Mouse (Mus musculus) midbrain, embryonic 12.5 days (tissue): ENCODE results near the gene Tnc. TPM values are rescaled to one million over a fixed set of nuclear protein-coding genes. Genes with fewer than 3 reads are reported as not detected.

Experiments used
- ATAC-seq: fragments of 200-750 bp; cut with Nextera tagmentation; 2 replicates; pipeline ENCODE4 v1.8.0; 2017; ENCODE audit warnings: low read depth, moderate TSS enrichment, moderate library complexity; ENCODE audit not compliant: low FRiP score
- H3K27ac ChIP-seq: fragments of 300-500 bp; sonication (generic); replicated peaks from 2 replicates; pipeline ENCODE4 v1.5.1; 2016; ENCODE audit warnings: mild to moderate bottlenecking
- H3K27me3 ChIP-seq: fragments of 300-500 bp; sonication (generic); 2 replicates; pipeline ENCODE4 v1.6.1; 2016; ENCODE audit warnings: mild to moderate bottlenecking
- H3K36me3 ChIP-seq: fragments of 300-500 bp; sonication (generic); 2 replicates; pipeline ENCODE4 v1.6.1; 2016
- H3K4me1 ChIP-seq: fragments of 300-500 bp; sonication (generic); 2 replicates; pipeline ENCODE4 v1.6.1; 2016
- H3K4me2 ChIP-seq: fragments of 300-500 bp; sonication (generic); replicated peaks from 2 replicates; pipeline ENCODE4 v1.6.1; 2016; ENCODE audit warnings: mild to moderate bottlenecking, moderate library complexity
- H3K4me3 ChIP-seq: fragments of 300-500 bp; sonication (generic); 2 replicates; pipeline ENCODE4 v1.5.1; 2016; ENCODE audit warnings: mild to moderate bottlenecking
- H3K9ac ChIP-seq: fragments of 300-500 bp; sonication (generic); replicated peaks from 2 replicates; pipeline ENCODE4 v1.6.1; 2016; ENCODE audit warnings: mild to moderate bottlenecking, moderate library complexity
- H3K9me3 ChIP-seq: fragments of 300-500 bp; sonication (generic); 2 replicates; pipeline ENCODE4 v1.6.1; 2016; ENCODE audit warnings: mild to moderate bottlenecking
- WGBS: fragments of 180-500 bp; shearing (Covaris S2); methylation state at CpG from one replicate; pipeline ENCODE4 v1.1.7; 2016; 5-methylcytosine and 5-hydroxymethylcytosine counted together
- polyA plus RNA-seq: library from polyadenylated mRNA; unstranded; fragments of >200 nt; fragmentation: Nextera tagmentation; extraction: Ambion mirVana; gene quantifications from 2 replicates; pipeline ENCODE4 v1.2.1, GENCODE M21; 2016

Tnc gene
- polyA plus RNA-seq, 1 experiment from 2014 or later, result 14.3 TPM

- no peak overlapping the region for H3K4me2 ChIP-seq
- no peak overlapping the region for H3K27ac ChIP-seq
- ATAC-seq, result no peak
- no peaks in the 10 kb centered on the region for H3K27me3 ChIP-seq
- no peaks in the 10 kb centered on the region for H3K4me1 ChIP-seq
- 93% methylated on average over 10 of the region's 10 CpGs for WGBS
- no peaks in the 10 kb centered on the region for H3K9me3 ChIP-seq
- no peak overlapping the region for H3K9ac ChIP-seq
- no peaks in the 10 kb centered on the region for H3K36me3 ChIP-seq
- H3K4me3 ChIP-seq, result no peak overlapping the region
These were observed 25.8 kb downstream of the Tnc start for GRCm38 (mm10) chr4:64020930-64021589.

- 90% methylated on average over 8 of the region's 8 CpGs for WGBS
- H3K27ac ChIP-seq, result no peak overlapping the region
- ATAC-seq, result no peak
- H3K4me3 ChIP-seq, result no peak overlapping the region
- no peaks in the 10 kb centered on the region for H3K9me3 ChIP-seq
- no peaks in the 10 kb centered on the region for H3K4me1 ChIP-seq
- no peaks in the 10 kb centered on the region for H3K36me3 ChIP-seq
- H3K4me2 ChIP-seq, result no peak overlapping the region
- no peak overlapping the region for H3K9ac ChIP-seq
- H3K27me3 ChIP-seq, result no peaks in the 10 kb centered on the region
These were observed 26.7 kb downstream of the Tnc start for GRCm38 (mm10) chr4:64020151-64020550.

- Histone ChIP-seq H3K27ac (no peak overlapping the region), H3K4me2 (no peak overlapping the region), H3K4me1 (no peaks in the 10 kb centered on the region), H3K36me3 (no peaks in the 10 kb centered on the region), H3K27me3 (no peaks in the 10 kb centered on the region), H3K9me3 (no peaks in the 10 kb centered on the region), H3K4me3 (no peak overlapping the region), H3K9ac (no peak overlapping the region)
- no peak for ATAC-seq
- 58% methylated on average over 2 of the region's 2 CpGs for WGBS
These were observed 35.5 kb downstream of the Tnc start for GRCm38 (mm10) chr4:64011308-64011707.

GRCm38 (mm10) chr4:64009936-64010335 lies 36.9 kb downstream of the Tnc start:
- no peaks in the 10 kb centered on the region for H3K27me3 ChIP-seq
- no peak overlapping the region for H3K9ac ChIP-seq
- WGBS, result 97% methylated on average over 1 of the region's 1 CpGs
- no peaks in the 10 kb centered on the region for H3K4me1 ChIP-seq
- H3K36me3 ChIP-seq, result no peaks in the 10 kb centered on the region
- no peak overlapping the region for H3K4me2 ChIP-seq
- no peak overlapping the region for H3K27ac ChIP-seq
- no peak for ATAC-seq
- H3K9me3 ChIP-seq, result no peaks in the 10 kb centered on the region
- no peak overlapping the region for H3K4me3 ChIP-seq

- WGBS, result 89% methylated on average over 4 of the region's 4 CpGs
- Histone ChIP-seq H3K9ac (no peak overlapping the region), H3K4me2 (no peak overlapping the region), H3K9me3 (no peaks in the 10 kb centered on the region), H3K27me3 (no peaks in the 10 kb centered on the region), H3K27ac (no peak overlapping the region), H3K36me3 (no peaks in the 10 kb centered on the region), H3K4me3 (no peak overlapping the region), H3K4me1 (peaks cover 17% of the 10 kb centered on the region)
- no peak for ATAC-seq
These were observed 41.6 kb downstream of the Tnc start for GRCm38 (mm10) chr4:64005198-64005597.

- no peak overlapping the region for H3K4me2 ChIP-seq
- H3K27me3 ChIP-seq, result no peaks in the 10 kb centered on the region
- 38% methylated on average over 3 of the region's 3 CpGs for WGBS
- H3K9ac ChIP-seq, result no peak overlapping the region
- peaks cover 17% of the 10 kb centered on the region for H3K4me1 ChIP-seq
- no peak overlapping the region for H3K4me3 ChIP-seq
- ATAC-seq, result no peak
- H3K27ac ChIP-seq, result no peak overlapping the region
- no peaks in the 10 kb centered on the region for H3K9me3 ChIP-seq
- no peaks in the 10 kb centered on the region for H3K36me3 ChIP-seq
These were observed 43.1 kb downstream of the Tnc start for GRCm38 (mm10) chr4:64003677-64004076.

GRCm38 (mm10) chr4:64002168-64002567 lies 44.6 kb downstream of the Tnc start:
- no peaks in the 10 kb centered on the region for H3K27me3 ChIP-seq

GRCm38 (mm10) chr4:64000788-64001187 lies 46.0 kb downstream of the Tnc start:
- no peak for ATAC-seq
- Histone ChIP-seq H3K4me2 (no peak overlapping the region), H3K27ac (no peak overlapping the region), H3K4me3 (no peak overlapping the region), H3K9me3 (no peaks in the 10 kb centered on the region), H3K4me1 (peaks cover 17% of the 10 kb centered on the region), H3K9ac (no peak overlapping the region), H3K36me3 (no peaks in the 10 kb centered on the region), H3K27me3 (no peaks in the 10 kb centered on the region)
- WGBS, result 91% methylated on average over 3 of the region's 3 CpGs

More at GRCm38 (mm10) chr4:64002168-64002567, 44.6 kb downstream of the Tnc start:
- H3K9me3 ChIP-seq, result no peaks in the 10 kb centered on the region
- ATAC-seq, result no peak
- no peak overlapping the region for H3K4me3 ChIP-seq
- H3K36me3 ChIP-seq, result no peaks in the 10 kb centered on the region
- H3K4me1 ChIP-seq, result peaks cover 17% of the 10 kb centered on the region
- WGBS, result 41% methylated on average over 2 of the region's 2 CpGs
- H3K9ac ChIP-seq, result no peak overlapping the region
- H3K27ac ChIP-seq, result no peak overlapping the region
- no peak overlapping the region for H3K4me2 ChIP-seq

GRCm38 (mm10) chr4:64000293-64000692 lies 46.5 kb downstream of the Tnc start:
- no peak overlapping the region for H3K4me2 ChIP-seq
- H3K9ac ChIP-seq, result no peak overlapping the region
- no peaks in the 10 kb centered on the region for H3K27me3 ChIP-seq
- 93% methylated on average over 4 of the region's 4 CpGs for WGBS
- no peak for ATAC-seq
- H3K36me3 ChIP-seq, result no peaks in the 10 kb centered on the region
- no peak overlapping the region for H3K4me3 ChIP-seq
- H3K9me3 ChIP-seq, result no peaks in the 10 kb centered on the region
- peaks cover 17% of the 10 kb centered on the region for H3K4me1 ChIP-seq
- no peak overlapping the region for H3K27ac ChIP-seq

- Histone ChIP-seq H3K27me3 (no peaks in the 10 kb centered on the region), H3K9ac (no peak overlapping the region), H3K9me3 (no peaks in the 10 kb centered on the region), H3K4me2 (no peak overlapping the region), H3K36me3 (no peaks in the 10 kb centered on the region), H3K4me3 (no peak overlapping the region), H3K27ac (no peak overlapping the region), H3K4me1 (no peaks in the 10 kb centered on the region)
- ATAC-seq, result peak; percentile 38; the same call in 1 of the 2 replicates
- WGBS, result 73% methylated on average over 2 of the region's 2 CpGs
These were observed 53.2 kb downstream of the Tnc start for GRCm38 (mm10) chr4:63993462-63994113.

- Histone ChIP-seq H3K4me3 (no peak overlapping the region), H3K4me2 (no peak overlapping the region), H3K9ac (no peak overlapping the region), H3K27me3 (no peaks in the 10 kb centered on the region), H3K36me3 (no peaks in the 10 kb centered on the region), H3K9me3 (no peaks in the 10 kb centered on the region), H3K27ac (no peak overlapping the region), H3K4me1 (peaks cover 4% of the 10 kb centered on the region; the same call in 1 of the 2 replicates)
- WGBS, result 94% methylated on average over 1 of the region's 1 CpGs
- no peak for ATAC-seq
These were observed 56.6 kb downstream of the Tnc start for GRCm38 (mm10) chr4:63990216-63990615.

- Histone ChIP-seq H3K36me3 (no peaks in the 10 kb centered on the region), H3K4me3 (no peak overlapping the region), H3K27me3 (0 out of 2 replicates have a peak, but pooled peaks cover 4% of the 10 kb centered on the region), H3K9ac (no peak overlapping the region), H3K9me3 (no peaks in the 10 kb centered on the region), H3K4me2 (no peak overlapping the region), H3K27ac (no peak overlapping the region), H3K4me1 (peaks cover 4% of the 10 kb centered on the region; the same call in 1 of the 2 replicates)
- 92% methylated on average over 5 of the region's 5 CpGs for WGBS
- no peak for ATAC-seq
These were observed 58.7 kb downstream of the Tnc start for GRCm38 (mm10) chr4:63988090-63988489.
